Mouse (Mus musculus) activated CD4-positive, CD25-positive, alpha-beta regulatory T cell, adult 9 weeks (primary cell): ENCODE measurements around the gene Sbk3. TPM values are rescaled to one million over a fixed set of nuclear protein-coding genes. Genes with fewer than 3 reads are reported as not detected.

Experiments
- polyA plus RNA-seq: library from polyadenylated mRNA; unstranded; fragments of 100-300 nt; shearing (Covaris generic); gene quantifications from one replicate; pipeline ENCODE4 v1.2.1, GENCODE M21; 2017

The Sbk3 gene
- polyA plus RNA-seq = not detected

GRCm38 (mm10) chr7:4971068-4971467 is at the start of gene Sbk3:
Sbk3 (minus strand) TSS chr7:4971168.

GRCm38 (mm10) chr7:5020000-5020681 is 49.2 kb upstream of the Sbk3 start, which contains the start of the genes Zfp865 and Ccdc106:
Zfp865 (plus strand) TSS chr7:5020376.
Ccdc106 (plus strand) TSS chr7:5020553.

GRCm38 (mm10) chr7:5015118-5016001 is 44.4 kb upstream of the Sbk3 start, which contains the start of gene Gm44973:
Gm44973 (plus strand) TSS chr7:5015496.

GRCm38 (mm10) chr7:5014251-5015117 is 43.5 kb upstream of the Sbk3 start, which contains the start of the genes Zfp524 and Fiz1:
Zfp524 (plus strand) TSS chr7:5014415.
Fiz1 (minus strand) TSS chr7:5014697.

GRCm38 (mm10) chr7:4996003-4996895 is 25.3 kb upstream of the Sbk3 start, which contains the start of gene Zfp579:
Zfp579 (minus strand) TSS chr7:4996158.

GRCm38 (mm10) chr7:4964272-4964671 is 6.7 kb downstream of the Sbk3 start, which contains the start of gene Sbk2:
Sbk2 (minus strand) TSS chr7:4964406.

GRCm38 (mm10) chr7:4925441-4926381 is 45.3 kb downstream of the Sbk3 start, which contains the start of gene Ssc5d:
Ssc5d (plus strand) TSS chr7:4925785.

GRCm38 (mm10) chr7:4921824-4922482 is 49.0 kb downstream of the Sbk3 start, which contains the start of gene Nat14:
Nat14 (plus strand) TSS chr7:4922028.

Other genes with a start within 250 kb of the Sbk3 start
- gene Tmem150b, start 245.9 kb downstream of the Sbk3 start, polyA plus RNA-seq = 0.10 TPM
- gene Kmt5c, start 231.1 kb downstream of the Sbk3 start, polyA plus RNA-seq = 49.9 TPM
- 3.0 TPM for gene Cox6b2, start 218.1 kb downstream of the Sbk3 start, polyA plus RNA-seq
- not detected for gene Fam71e2, start 199.9 kb downstream of the Sbk3 start, polyA plus RNA-seq
- not detected for gene Il11, start 188.3 kb downstream of the Sbk3 start, polyA plus RNA-seq
- not detected for gene Tmem190, start 188.2 kb downstream of the Sbk3 start, polyA plus RNA-seq
- 1.3 TPM for gene Tmem238, start 181.5 kb downstream of the Sbk3 start, polyA plus RNA-seq
- gene Rpl28, start 178.3 kb downstream of the Sbk3 start, polyA plus RNA-seq = 423 TPM
- gene Ube2s, start 158.6 kb downstream of the Sbk3 start, polyA plus RNA-seq = 105 TPM
- gene Shisa7, start 126.5 kb downstream of the Sbk3 start, polyA plus RNA-seq = not detected
- gene Isoc2b, start 100.9 kb downstream of the Sbk3 start, polyA plus RNA-seq = 43.7 TPM
- 0.53 TPM for gene Isoc2a, start 94.0 kb downstream of the Sbk3 start, polyA plus RNA-seq
- gene Gm36210, start 64.7 kb downstream of the Sbk3 start, polyA plus RNA-seq = not detected
- gene Zfp628, start 56.0 kb downstream of the Sbk3 start, polyA plus RNA-seq = 1.6 TPM
- 0.90 TPM for gene Nat14, start 49.1 kb downstream of the Sbk3 start, polyA plus RNA-seq
- not detected for gene Ssc5d, start 45.4 kb downstream of the Sbk3 start, polyA plus RNA-seq
- gene Sbk2, start 6.8 kb downstream of the Sbk3 start, polyA plus RNA-seq = 0.84 TPM
- gene Zfp579, start 25.0 kb upstream of the Sbk3 start, polyA plus RNA-seq = 13.5 TPM
- gene Zfp524, start 43.2 kb upstream of the Sbk3 start, polyA plus RNA-seq = 34.1 TPM
- gene Fiz1, start 43.5 kb upstream of the Sbk3 start, polyA plus RNA-seq = 39.2 TPM
- gene Gm44973, start 44.3 kb upstream of the Sbk3 start, polyA plus RNA-seq = 5.7 TPM
- 6.2 TPM for gene Zfp865, start 49.2 kb upstream of the Sbk3 start, polyA plus RNA-seq
- not detected for gene Ccdc106, start 49.4 kb upstream of the Sbk3 start, polyA plus RNA-seq
- gene 4632433K11Rik, start 63.0 kb upstream of the Sbk3 start, polyA plus RNA-seq = not detected
- gene Zfp784, start 67.3 kb upstream of the Sbk3 start, polyA plus RNA-seq = 3.7 TPM
- 1.1 TPM for gene Zfp580, start 80.4 kb upstream of the Sbk3 start, polyA plus RNA-seq
- gene U2af2, start 91.0 kb upstream of the Sbk3 start, polyA plus RNA-seq = 98.6 TPM
- gene Epn1, start 109.1 kb upstream of the Sbk3 start, polyA plus RNA-seq = 12.4 TPM
- gene Rfpl4, start 145.8 kb upstream of the Sbk3 start, polyA plus RNA-seq = not detected
- 0.29 TPM for gene Rasl2-9, start 154.8 kb upstream of the Sbk3 start, polyA plus RNA-seq
- gene Vmn1r55, start 178.5 kb upstream of the Sbk3 start, polyA plus RNA-seq = 0.12 TPM
- gene Vmn1r56, start 225.6 kb upstream of the Sbk3 start, polyA plus RNA-seq = not detected
- not detected for gene Vmn1r57, start 247.3 kb upstream of the Sbk3 start, polyA plus RNA-seq